Mouse (Mus musculus) cerebellum, adult 8-10 months (tissue): ENCODE data around the gene Vwa8.

Experiments used
- DNase-seq: peaks from one replicate; pipeline ENCODE4 v3.0.0; 2022

The Vwa8 gene

DNA sequence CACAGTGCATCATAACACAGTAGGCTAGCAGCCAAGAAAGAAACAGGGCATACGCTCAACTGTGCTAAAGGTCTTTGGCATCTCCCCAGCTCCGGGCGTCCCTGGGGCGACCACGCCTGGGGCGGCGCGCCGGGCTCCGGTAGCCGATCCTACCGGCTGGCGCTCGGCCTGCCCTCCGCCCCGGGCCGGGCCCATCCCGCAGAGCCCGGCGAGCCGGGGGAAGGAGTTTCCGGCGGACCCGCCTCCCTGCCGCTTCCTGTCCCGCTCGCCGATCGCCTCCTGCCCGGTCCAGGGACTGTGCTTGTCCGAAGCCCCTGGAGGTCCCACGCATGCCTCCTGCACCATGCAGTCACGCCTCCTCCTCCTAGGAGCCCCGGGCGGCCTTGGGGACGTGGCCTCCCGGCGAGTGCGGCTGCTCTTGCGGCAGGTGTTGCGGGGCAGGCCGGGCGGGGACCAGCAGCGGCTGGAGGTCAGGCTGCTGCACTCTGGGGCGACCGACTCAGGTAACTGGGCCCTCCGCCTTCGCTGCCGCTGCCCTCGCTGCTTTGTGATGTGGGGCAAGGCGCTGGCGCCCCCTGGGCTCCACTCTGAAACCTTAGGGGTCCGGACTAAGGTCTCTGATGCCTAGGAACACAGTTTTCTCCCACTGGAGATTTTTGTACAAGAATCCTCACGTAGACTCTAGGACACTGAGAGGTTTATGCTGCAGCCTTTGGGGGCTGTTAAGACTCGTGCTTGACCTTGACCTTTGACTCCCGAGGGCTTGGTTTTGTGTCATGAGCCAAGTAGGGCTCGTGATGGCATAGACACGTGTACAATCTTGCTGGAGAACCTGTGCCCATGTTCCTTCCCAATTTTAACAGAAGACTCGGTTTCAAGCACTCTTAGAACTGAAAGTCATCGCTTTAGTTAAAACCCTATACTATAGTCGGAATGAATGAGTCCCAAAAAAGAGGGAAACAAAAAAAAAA, at the start of gene Vwa8:
Vwa8 (plus strand) TSS at position 112 of the 971 bp plus-strand sequence.
- peak; percentile 80 for DNase-seq

DNA sequence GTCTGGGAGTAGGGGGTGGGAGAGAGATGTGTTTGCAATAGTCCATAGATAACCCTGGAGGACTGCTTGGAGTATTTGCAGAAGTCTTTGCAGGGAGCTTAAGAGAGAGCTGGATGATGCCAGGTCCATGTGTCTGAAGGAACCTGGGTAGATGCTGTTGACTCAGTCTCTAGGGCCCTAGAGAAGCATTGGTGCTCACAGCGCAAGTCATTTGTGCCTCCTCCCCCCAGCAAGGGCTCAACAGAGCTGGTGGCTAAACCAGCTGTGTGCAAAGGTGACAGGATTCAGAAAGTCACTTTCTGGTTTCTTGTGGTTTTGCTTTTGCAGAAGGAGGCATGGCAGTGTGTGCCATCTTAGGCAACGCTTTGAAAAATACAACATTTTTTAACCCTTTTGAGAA, 46.5 kb upstream of the Vwa8 start:
- no peak for DNase-seq

DNA sequence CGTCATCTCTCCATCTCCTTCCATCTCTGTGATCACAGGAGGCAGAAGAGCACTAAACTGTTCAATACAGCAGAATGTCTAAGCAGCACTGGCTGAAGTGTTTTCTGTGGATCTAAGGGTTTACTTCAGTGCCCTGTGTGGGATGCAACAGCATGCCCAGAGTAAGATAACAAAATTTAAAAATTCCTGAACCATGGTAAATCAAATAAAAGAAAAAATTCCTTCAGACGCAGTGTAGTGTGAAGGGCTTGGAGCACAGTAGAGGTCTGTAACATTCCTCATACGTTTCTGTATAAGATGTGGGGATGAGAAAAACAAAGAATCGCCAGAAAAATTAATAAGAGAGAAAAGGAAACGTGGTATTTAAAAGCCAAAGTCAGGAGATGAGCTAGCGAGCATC, 44.9 kb upstream of the Vwa8 start:
- DNase-seq: no peak

DNA sequence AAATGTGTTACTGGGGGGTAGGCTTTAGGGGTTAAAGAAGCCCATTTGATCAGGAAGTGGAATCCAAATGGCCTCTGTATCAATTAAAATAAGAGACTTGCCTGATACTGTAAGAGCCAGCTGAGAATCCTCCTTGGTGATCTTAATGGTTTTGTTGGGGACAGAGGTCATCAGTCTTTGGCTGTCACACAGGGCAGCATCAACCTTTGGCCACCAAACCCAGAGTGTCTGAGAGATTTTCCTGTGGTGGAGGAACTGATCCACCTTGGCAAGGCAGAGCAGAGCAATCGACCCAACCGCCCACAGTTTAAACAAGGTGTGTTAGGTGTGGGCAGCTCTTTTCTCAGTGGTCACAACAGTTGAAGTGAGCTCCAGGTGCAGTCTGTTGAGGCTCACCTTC, 36.0 kb upstream of the Vwa8 start:
- no peak for DNase-seq

DNA sequence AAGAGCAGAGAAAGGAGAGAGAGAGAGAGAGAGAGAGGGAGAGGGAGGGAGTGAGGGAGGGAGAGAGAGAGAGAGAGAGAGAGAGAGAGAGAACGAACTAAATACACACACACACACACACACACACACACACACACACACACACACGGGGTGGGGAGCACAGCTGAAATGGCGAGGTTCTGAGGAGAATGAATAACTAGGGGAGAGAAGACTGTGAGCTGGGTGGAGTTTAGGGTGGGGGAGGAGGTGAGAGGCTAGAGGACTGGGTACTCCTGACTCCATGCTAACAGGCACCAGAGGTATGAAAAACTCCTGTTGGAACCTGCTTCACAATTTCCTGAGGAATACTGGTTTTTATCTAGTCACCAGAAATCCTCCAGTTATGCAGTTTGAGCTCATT, 32.4 kb upstream of the Vwa8 start:
- no peak for DNase-seq

DNA sequence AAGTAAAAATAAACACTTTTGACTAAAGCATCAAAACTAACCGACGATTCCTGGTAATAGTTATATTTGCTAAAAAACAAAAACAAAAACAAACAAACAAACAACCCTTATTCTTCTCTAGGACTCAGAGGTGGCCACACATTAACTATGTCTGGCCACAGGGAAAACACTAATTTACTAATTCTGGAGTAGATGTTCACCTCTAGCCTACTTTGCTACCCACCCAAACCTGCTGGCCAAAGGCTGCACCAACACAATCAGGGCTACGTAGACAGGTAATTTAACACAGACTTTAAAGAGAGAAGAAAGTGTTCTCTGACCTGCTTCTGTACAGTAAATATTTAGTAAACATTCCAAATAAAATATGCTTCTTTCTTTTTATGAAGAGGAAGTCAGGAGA, 31.2 kb upstream of the Vwa8 start:
- DNase-seq: no peak

DNA sequence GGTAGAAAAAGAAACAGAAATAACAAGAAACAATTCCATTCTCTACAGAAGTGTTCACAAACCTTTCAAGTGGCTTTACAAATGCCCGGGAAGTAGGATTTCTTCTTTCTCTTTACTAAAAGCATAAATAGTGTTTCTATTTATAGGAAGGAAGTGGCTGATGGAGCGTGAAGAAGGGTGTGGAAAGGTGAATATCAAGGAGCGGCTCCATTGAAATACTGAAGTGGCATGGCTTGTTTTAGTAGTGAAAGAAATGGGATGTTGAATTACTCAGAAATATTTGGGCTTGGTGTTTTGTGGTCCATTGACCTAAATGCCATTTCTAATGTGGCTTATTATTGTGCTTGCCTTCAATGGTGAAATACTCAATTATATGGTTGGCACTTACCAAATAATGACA, 30.4 kb upstream of the Vwa8 start:
- no peak for DNase-seq

DNA sequence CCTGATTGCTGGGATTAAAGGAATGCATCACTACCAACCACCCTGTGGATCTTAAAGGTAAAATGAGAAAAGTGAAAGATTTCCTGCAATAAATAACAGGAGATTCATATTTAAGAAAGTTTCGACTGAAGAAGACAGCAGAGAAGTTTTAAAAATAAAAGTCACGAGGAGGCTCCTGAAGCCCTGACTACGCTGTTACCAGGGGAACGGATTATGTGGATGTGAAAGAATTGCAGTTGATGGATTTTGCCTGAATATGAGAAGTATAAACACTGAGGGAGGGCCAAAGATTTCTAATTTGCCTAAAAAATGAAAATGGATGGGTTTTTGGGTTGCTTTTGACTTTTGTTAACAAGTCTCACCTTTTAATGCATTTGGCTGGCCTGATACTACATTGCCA, 24.8 kb upstream of the Vwa8 start:
- DNase-seq: no peak

DNA sequence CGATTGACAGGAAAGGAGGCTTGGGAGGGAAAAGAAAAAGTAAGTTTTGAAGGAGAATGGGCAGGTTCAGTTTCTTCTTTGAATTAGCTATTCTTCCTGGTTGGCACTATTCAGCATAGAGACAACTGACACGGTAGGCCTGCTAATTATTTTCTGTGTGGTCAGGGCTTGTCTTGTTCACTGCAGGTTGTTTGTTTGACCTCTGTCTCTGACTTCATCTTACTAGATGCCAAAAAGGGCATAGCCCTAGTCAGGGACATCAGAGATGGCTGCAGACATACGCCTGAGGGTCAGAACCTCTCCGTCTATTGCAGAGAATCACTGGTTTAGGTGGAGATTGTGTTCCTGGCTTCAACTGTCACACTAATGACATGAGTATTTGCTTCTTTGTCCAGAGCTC, 24.3 kb upstream of the Vwa8 start:
- no peak for DNase-seq

DNA sequence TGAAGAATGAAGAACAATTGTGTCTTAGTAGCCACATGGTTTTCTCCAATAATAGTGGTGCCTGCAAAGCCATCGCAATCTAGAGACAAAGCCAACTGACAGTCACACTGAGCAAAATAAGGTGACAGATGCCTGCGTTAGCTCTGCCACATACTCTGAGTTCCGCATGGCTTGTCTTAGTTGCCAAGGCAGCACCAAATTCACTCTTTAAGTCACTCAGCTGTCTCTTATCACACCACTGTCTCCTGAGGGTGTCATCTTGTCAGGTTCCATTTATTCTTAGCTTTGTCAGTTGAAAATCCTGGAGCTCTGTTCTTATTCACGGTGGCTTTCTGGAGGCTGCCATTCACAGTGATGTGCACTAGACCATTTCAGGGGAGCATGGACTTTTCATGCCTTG, 17.7 kb upstream of the Vwa8 start:
- no peak for DNase-seq

DNA sequence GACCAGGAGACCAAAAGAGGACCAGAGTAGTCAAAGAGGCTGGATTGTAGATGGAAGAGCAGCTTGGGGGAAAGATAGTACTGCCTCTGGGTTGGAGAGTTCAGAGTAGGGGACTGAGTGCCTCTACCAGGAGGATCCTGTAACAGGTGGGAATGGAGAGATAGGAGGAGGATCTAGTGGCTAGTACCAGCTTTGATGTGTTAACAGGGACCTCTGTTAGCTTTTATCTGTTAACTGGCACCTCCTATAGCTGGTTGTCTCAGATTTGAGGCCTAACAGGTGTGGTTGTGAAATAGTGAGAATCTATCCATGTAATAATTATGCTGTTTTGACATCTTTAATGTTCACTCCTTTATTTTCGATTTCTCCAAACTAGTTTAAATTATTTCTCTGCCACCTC, 904 bp upstream of the Vwa8 start:
- DNase-seq: no peak

DNA sequence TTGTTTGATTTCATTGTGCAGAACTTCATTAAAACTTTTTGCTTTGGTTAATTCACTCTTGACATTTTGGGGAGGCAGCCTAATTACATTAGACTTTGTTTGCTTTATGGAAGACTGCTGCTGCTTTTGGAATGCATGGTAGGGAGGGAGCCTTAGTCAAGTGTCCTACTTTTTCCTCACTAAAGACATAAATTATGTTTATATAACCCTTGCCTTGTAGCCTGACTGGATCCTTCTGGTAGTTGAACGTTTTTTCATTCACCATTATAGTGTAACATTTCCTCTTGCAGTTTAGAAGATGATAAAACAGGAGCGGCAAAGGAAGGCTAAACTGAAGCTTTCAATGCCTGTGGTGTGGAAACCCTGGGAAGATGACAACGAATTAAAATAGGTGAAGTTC, 375 bp upstream of the Vwa8 start:
- DNase-seq: no peak

DNA sequence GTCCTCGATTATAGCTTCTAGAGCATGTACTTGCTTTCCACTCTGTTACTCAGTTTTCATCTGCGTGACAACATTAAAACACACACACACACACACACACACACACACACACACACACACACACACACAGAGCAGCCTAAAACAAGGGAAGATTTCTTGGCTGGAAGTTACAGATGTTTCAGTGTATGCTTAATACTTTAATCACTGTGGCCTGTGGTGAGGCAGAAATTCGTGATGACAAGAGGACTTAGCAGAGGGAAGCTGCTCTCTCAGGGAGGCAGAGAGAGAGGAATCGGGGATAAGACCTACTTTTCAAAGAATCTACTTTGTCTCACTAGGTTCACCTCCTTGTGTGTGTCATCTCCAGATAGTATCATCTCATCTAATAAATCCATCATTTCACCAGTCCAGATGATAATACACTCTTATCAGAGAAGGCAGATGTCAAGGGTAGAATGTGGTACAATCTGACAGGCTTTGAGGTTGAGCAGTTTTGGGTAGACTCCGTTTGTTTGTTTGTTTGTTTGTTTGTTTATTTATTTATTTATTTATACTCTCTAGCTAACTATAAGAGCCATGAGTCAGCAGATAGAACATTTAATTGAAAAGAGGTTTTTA, 1.2 kb downstream of the Vwa8 start:
- no peak for DNase-seq

DNA sequence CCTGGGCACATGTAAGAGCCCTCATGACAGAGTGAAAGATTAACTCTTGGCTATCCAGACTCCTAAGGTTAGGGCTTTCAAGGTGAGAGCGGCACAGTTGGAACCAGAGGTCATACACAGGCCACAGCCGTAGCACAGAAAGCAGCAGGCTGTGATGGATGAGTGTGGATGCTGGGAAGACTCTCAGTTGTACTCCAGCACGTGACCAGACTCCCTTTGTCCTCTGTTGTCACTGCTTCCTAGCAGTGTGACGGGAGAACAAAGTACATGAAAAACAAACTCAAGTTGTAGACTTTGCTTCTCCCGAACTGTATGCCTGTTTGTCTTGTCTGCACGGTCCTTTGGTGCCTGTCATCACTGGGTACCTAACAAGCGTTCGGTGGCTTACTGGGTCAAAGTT, 1.8 kb downstream of the Vwa8 start:
- DNase-seq: no peak

DNA sequence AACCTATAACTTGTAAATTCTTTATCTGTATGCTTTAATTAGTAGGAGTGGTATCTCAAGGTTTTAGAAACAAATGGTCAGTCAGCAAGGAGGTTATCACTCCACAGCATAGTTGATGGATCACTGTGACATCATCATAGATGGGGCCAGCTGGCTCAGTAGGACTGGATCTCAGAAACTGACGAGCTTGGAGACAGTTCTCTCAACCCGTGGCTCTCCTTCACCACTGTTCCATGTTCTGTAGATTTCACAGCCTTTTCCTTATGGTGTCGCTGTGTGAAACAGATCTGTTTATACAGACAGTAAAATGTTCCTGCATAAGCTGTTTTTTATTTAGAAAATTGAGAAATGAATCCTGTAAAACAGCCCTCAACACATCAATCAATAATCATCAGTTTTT, 2.5 kb downstream of the Vwa8 start:
- no peak for DNase-seq

DNA sequence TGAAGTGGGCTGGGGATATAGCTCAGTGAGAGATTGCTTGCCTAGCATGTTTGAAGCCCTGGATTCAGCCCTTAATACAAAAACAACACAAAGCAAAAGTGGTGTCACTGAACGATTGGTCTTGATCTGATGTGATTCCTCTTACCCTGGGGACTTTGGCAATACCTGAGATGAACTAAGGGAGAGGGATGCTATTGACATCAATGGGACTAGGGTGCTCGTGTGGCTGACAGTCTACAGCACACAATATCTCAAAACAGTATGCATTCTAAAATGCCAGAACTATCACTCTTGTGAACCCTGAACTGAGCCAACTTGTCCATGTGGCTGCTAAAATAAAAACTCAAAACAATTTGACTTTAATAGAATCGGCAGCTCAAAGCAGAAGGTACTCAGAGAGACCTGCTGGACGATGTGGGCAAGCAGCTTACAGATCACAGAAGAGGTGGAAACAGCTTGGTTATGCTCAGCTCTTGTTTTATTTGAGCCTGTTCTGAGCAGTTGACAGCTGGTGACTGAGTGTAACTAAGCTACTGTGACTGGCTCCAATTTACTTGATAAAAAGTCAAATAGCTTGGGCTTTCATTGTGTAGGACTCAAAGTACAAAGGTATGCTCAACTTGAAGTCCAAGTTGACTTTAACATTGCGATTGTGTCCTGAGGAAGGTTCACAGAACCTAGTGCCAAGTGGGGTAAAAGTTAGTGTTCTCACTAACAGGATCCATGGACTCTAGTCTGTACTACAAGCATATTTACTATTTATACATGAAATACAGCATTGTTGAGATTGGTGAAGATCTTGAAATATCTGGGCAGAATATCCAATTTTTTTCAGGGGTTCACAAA, 3.8 kb downstream of the Vwa8 start:
- no peak for DNase-seq

DNA sequence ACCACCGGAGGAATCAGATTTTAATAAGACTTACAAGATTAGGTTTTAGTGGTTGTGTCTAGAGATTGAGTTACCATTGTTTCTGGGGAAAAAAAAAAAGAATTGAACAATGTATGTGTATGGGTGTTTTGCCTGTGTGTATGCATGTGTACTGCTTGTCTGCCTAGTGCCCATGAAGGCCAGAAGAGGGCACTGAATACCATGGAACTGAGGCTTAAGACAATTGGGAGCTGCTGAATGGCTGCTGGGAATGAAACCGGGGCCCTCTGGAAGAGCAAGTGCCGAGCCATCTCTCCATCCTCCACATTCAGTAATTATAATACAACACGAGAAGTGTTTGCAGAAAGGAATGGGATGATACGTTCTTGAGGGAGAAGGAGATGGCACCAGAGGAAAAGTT, 12.3 kb downstream of the Vwa8 start:
- DNase-seq: no peak

DNA sequence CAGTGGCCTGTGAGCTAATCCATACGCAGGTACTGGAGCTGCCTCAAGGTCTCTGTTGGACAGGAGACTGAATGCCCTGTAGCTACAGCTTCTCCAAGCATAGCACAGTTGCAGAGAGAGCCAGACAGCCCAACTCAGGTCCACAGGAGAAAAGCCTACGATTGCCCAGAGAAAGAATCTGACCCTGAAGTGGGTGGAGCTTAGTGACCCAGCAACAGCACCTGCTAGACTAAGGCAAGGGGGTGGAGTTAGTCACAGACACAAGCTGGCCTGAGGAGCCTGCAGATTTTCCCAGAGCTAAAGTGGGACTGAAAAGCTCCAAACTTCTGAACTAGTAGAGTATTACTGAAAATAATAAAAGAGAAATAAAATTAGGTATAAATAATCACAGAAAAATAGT, 21.2 kb downstream of the Vwa8 start:
- DNase-seq: no peak

DNA sequence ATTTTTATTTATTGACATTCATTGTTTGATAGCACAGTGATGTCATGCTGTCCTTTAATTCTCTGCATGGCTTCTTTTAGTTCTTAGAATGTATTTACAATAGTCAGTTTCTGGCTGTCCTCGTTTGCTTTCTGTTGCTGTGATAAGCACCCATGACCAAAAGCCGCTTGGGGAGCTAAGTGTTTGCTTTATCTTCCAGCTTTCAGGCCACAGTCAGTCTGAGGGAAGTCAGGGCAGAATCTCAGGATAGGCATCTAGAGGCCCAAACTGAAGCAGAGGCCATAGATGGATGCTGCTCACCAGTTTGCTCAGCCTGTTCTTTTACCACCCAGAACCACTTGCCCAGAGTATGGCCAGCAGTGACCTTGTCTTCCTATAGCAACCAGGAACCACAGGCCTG, 28.3 kb downstream of the Vwa8 start:
- DNase-seq: no peak

DNA sequence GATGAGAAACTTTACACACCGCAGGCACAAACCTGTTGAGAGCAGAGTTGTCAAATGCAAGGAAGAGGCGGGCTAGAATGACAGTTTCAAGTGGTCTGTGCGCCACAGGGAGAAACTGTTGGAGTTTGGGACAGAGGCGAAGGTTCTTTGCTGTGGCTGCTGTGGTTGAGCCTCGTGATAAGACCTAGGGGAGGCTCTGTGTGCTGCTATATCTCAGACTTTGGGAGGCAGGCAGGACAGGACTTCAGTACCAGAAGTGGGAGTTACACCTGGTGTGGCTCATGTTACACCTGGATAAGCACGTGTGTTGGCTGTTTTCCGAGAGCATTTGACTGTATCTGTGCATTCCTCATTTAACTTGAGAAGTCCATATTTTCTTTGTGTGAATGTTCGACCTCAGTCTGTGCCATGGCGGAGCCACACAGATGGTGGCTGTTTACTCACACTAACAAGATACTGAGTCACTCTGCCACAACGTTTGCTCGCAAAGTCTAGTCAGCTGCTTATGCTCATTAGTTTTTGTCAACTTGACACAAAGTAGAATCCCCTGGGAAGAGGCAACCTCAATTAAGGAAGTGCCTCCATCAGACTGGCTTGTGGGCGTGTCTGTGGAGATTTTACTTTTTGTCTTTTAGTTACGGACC, 29.7 kb downstream of the Vwa8 start:
- no peak for DNase-seq

DNA sequence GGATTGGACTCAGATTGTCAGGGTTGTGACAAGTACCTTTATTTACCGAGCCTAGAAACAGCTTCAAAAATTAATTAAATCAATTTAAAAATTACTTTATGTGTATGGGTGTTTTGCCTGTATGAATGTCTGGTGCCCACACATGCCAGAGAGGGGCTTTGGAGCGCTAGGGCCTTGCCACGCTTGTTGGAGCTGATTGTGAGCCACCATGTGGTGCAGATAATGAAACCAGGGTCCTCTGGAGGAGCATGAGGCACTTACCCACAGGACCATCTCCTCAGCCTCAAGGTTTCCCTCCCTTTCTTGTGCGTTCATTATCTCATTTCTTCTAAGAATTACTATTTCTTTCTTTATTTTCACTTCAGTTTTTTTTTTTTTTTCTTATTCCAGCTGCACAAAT, 32.0 kb downstream of the Vwa8 start:
- no peak for DNase-seq

DNA sequence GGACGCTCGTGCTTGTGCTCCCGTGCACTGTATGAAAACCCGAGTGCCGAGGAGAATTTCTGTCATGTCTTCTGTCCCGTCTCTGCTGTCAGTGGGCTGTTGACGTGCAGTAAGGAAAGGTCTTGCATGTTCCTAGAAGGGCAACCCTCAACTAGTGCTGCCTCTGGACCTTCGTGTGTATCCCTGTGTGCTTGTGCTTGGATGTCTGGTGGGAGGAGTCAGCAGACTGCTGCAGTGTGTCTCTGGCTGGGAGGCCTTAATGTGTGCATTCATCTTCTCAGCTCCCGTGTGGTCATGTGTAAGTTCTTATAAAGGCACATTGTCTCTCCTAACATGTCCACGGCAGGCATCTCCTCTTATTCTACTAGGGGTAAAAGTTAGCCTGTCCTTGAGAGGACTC, 32.7 kb downstream of the Vwa8 start:
- no peak for DNase-seq

DNA sequence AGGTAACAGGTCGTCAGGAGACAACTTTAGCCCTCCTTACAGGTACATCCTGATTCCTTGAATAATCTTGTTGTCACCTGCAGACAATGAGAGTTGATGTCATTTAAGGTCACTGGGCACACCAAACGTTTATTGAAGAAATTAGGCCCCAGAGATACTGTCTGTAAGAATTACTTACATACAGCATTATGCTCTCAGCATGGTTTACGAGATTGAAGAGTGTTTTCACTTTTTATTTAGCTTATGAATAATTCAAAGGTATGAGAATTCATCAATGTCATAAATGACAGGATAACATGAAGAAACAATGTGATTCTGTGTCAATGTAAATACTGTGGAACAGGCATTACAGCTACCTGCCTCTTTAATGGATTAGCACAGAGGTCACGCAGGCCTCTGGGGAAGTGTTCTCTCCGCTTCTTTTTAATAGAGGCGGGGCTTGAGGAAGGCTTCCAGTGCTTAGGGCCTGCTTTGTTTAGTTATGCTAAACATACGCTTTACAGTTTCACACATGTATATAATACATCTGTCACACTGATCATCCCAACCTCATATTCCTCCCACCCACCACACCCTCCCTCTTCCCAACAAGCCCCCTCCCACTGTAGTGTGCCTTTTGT, 37.2 kb downstream of the Vwa8 start:
- DNase-seq: no peak
